Comparison of ENCODE assay signal across 9 mouse cellular contexts in genomic region chr10:95191881-95192280, GRCm38 (mm10).
DNase-seq lines count a peak whose midpoint lies in the region; ATAC-seq lines count a peak whose summit lies in the region.
"Had no signal": no experiment of that assay in that cellular context is flagged by ENCODE, and none has a peak within 500 bp of the region (broad histone marks: within the 10 kb centered on the region; RNA-seq: fewer than 3 reads in every experiment).

No protein-coding gene starts in this region.

- peak; percentile 74 for ATAC-seq in megakaryocyte, adult 5-6 weeks (ENCODE audit: poor library complexity, severe bottlenecking)

- intact Hi-C loops in heart, postnatal 36 days (cut with DNase I): loop anchor here (2.0 kb wide), 2 partner anchors 47 to 225 kb away; partner anchors contain the start of gene Socs2

- peak; percentile 24 for DNase-seq in gastrocnemius, postnatal 25 days
- no peak for DNase-seq in gastrocnemius, postnatal 4 days (ENCODE audit: low spot score in 2 of 2)
- DNase-seq in c-Kit-positive CD71-positive TER-119-negative erythroid progenitor cells, embryonic 14.5 days (ENCODE audit: low read depth): peak; percentile 34
- peak; percentile 38 to 61 for DNase-seq in heart, postnatal 36 days
- DNase-seq in yolk sac, embryonic 10.5 days (ENCODE audit: low spot score): no peak
- DNase-seq in embryo, embryonic 9.5 days (ENCODE audit: extremely low spot score): no peak
- DNase-seq in cerebellum, adult 8-10 months: no peak
- DNase-seq: thymus, adult 2 months had no signal

Comparison
In these comparisons a context has a peak if more than half of its experiments do, and no peak if none do; other contexts are left out.
1. DNase-seq: peak in gastrocnemius, postnatal 25 days (single experiment), c-Kit-positive CD71-positive TER-119-negative erythroid progenitor cells, embryonic 14.5 days (single experiment) and heart, postnatal 36 days (2 of 2); none in gastrocnemius, postnatal 4 days (0 of 2), yolk sac, embryonic 10.5 days (single experiment), embryo, embryonic 9.5 days (single experiment) and cerebellum, adult 8-10 months (single experiment).